Mouse (Mus musculus) heart, adult 2 months (tissue): Measurements from ENCODE around the gene Prox1. TPM values are rescaled to one million over a fixed set of nuclear protein-coding genes. Genes with fewer than 3 reads are reported as not detected.
A peak's percentile ranks its signal among the peaks of the same experiment; 100 is the strongest.

Source experiments
- DNase-seq, 2 experiments: peaks; one replicate each; pipeline ENCODE4 v3.0.0; 2021
- H3K27ac ChIP-seq: fragments of 200-600 bp; 2 replicates; pipeline ENCODE4 v1.8.1; 2022
- H3K27me3 ChIP-seq: fragments of 200-500 bp; 2 replicates; pipeline ENCODE4 v1.6.1; 2012; ENCODE audit warnings: mild to moderate bottlenecking, low read length, inconsistent platforms, mixed read lengths; ENCODE audit not compliant: control insufficient read depth, insufficient read depth
- H3K36me3 ChIP-seq: fragments of 200-500 bp; 2 replicates; pipeline ENCODE4 v1.6.1; 2012; ENCODE audit warnings: low read length, inconsistent platforms; ENCODE audit not compliant: control insufficient read depth, insufficient read depth
- H3K4me1 ChIP-seq: fragments of 200-500 bp; 2 replicates; pipeline ENCODE4 v1.6.1; 2011; ENCODE audit warnings: low read length; ENCODE audit not compliant: control insufficient read depth, insufficient read depth
- H3K4me3 ChIP-seq: fragments of 200-600 bp; 2 replicates; pipeline ENCODE4 v1.8.1; 2022
- H3K79me2 ChIP-seq: fragments of 200-500 bp; replicated peaks from 2 replicates; pipeline ENCODE4 v1.6.1; 2012; ENCODE audit warnings: mild to moderate bottlenecking, inconsistent platforms, low read length, moderate library complexity, mixed read lengths; ENCODE audit not compliant: control insufficient read depth, insufficient read depth
- H3K9ac ChIP-seq: fragments of 200-500 bp; 2 replicates; pipeline ENCODE4 v1.6.1; 2012; ENCODE audit warnings: low read depth, mild to moderate bottlenecking, control low read depth, inconsistent platforms, low read length, mixed read lengths
- CTCF ChIP-seq: fragments of 200-600 bp; IDR thresholded peaks from 2 replicates; pipeline ENCODE4 v1.8.1; 2022; ENCODE audit warnings: antibody characterized with exemption, mild to moderate bottlenecking, moderate library complexity
- EP300 ChIP-seq: fragments of 200-500 bp; IDR thresholded peaks from 2 replicates; pipeline ENCODE4 v1.6.1; 2011; ENCODE audit warnings: low read depth, low read length, control low read depth; ENCODE audit not compliant: insufficient read depth
- POLR2A ChIP-seq: fragments of 200-500 bp; IDR thresholded peaks from 2 replicates; pipeline ENCODE4 v1.6.1; 2011; ENCODE audit warnings: mild to moderate bottlenecking, low read depth, low read length, control low read depth; ENCODE audit not compliant: insufficient read depth
- WGBS: fragments of 180-500 bp; shearing (Covaris S2); methylation state at CpG from one replicate; pipeline ENCODE4 v1.1.7; 2018; 5-methylcytosine and 5-hydroxymethylcytosine counted together
- intact Hi-C: fragments of 180-260 bp; cut with DNase I; formaldehyde crosslinking; loops from one replicate; pipeline ENCODE4 v1.15.1; 2025
- polyA plus RNA-seq: library from polyadenylated mRNA; depleted of rRNA; stranded (reverse); fragments of >200 nt; gene quantifications from 2 replicates; pipeline ENCODE4 v1.2.3, GENCODE M21; 2012
- total RNA-seq, 2 experiments: library from RNA; stranded (reverse); gene quantifications; 2 replicates each; pipeline ENCODE4 v1.2.3; 2021

The Prox1 gene
- total and polyA plus RNA-seq, 3 experiments = 12.1 to 57.3 (median 46.2) TPM

DNA sequence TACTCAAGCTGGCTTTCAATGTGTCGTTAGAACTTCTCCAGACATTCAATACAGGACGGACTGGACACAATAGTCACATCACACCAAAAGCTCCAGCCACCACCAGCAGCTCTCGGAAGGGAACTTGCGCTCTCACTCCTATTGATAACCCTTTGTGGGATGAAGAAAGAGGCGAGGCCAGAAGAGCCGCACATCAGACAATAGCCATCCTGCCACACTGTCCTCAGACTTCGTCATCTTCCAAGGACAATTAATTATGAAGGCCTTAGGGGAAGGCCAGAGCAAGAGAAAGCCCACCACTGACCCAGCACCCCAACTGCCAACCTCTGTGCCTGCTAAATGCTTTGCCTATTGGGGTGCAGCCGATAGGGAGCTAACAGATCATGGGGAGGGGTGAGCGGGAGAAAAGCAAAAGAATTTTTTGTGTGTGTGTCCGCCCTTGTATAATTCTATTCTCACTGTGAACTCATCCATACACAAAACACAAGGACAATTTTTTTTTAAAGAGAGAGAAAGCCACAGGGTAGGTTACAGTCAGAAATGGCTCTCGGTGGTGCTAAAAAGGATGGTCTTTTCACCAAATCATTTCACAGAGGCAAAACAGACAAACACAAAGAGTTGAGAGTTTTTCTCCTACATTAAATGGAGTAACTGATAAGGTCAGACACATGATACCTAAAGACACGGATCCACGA is 30.7 kb downstream of the Prox1 start:
- intact Hi-C loops = no loop called here
- Histone ChIP-seq H3K27ac (no peak overlapping the region), H3K4me3 (no peak overlapping the region), H3K27me3 (no peaks in the 10 kb centered on the region), H3K9ac (no peak overlapping the region), H3K79me2 (no peaks in the 10 kb centered on the region), H3K4me1 (peaks cover 1% of the 10 kb centered on the region; the same call in 1 of the 2 replicates), H3K36me3 (peaks cover 7% of the 10 kb centered on the region)
- TF ChIP-seq POLR2A (no peak), EP300 (no peak), CTCF (no peak)
- 89% methylated on average over 13 of the region's 13 CpGs for WGBS
- no peak for DNase-seq

DNA sequence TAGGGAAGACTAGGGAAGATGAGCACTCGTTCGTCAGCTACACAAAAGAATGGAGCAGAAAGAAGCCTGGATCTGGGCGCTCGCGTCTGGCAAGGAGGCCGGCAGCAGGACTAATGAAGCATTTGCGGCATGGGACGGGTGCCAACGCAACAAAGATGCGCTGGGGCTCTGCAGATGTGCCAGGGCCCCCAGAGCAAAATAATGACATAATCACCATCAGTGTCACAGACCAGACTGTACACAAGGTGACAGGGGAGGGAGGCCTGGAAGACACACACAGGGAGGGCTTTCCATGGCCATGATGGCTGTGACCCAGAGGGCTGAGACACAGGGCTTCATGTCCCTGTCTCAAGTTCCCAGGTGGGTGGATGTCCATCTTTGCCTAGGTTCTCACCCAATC is 32.6 kb downstream of the Prox1 start:
- no peak overlapping the region for H3K4me3 ChIP-seq
- no peaks in the 10 kb centered on the region for H3K4me1 ChIP-seq
- DNase-seq = no peak
- no peaks in the 10 kb centered on the region for H3K79me2 ChIP-seq
- no peak overlapping the region for H3K27ac ChIP-seq
- peaks cover 4% of the 10 kb centered on the region for H3K36me3 ChIP-seq
- H3K27me3 ChIP-seq = no peaks in the 10 kb centered on the region
- TF ChIP-seq POLR2A (no peak), CTCF (no peak), EP300 (no peak)
- H3K9ac ChIP-seq = no peak overlapping the region
- 79% methylated on average over 10 of the region's 10 CpGs for WGBS
- intact Hi-C loops = no loop called here

DNA sequence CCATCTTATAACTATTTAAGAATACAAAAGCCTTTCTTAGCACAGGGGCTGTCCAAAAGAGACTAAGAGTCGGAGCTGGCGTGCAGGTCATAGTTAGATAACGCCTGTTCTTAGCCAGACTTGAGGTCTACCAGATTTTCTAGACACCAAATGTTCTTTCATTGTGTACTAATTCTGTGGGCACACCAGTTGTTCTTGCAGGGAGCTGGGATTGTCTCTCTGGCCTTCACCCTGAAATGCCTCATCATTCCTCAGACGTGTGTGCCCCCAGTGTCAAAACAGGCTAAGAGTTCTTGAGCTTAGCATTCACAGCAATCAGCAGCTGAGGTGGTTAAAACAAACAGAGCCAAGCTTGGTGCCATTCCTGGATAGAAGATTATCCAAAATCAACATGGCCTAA is 37.6 kb downstream of the Prox1 start:
- Histone ChIP-seq H3K9ac (no peak overlapping the region), H3K4me1 (peaks cover 2% of the 10 kb centered on the region; the same call in 1 of the 2 replicates), H3K36me3 (peaks cover 4% of the 10 kb centered on the region), H3K27me3 (no peaks in the 10 kb centered on the region), H3K27ac (no peak overlapping the region), H3K4me3 (no peak overlapping the region), H3K79me2 (no peaks in the 10 kb centered on the region)
- intact Hi-C loops = no loop called here
- DNase-seq = no peak
- TF ChIP-seq EP300 (no peak), CTCF (no peak), POLR2A (no peak)
- WGBS = 83% methylated on average over 4 of the region's 4 CpGs

DNA sequence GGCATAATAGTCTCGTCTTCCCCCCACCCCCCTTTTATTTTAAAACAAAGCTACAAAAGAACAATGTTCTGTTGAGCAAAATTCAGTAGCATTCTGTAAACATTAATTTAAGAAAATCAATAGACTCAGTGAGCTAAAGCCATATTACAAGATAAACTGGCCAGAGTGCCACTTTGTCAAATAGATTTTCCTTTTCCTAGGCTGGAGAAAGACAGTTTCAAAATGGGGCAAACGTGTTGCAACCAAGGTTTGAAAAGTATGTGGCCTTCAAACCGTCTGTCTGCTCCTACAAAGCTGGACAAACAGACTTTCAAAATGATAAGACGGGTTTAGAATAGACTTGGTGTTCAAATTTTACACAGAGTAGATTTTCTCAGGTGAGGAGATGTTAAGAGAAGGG is 39.6 kb downstream of the Prox1 start:
- H3K27ac ChIP-seq = no peak overlapping the region
- no peak for DNase-seq
- H3K36me3 ChIP-seq = peaks cover 2% of the 10 kb centered on the region; the same call in 1 of the 2 replicates
- intact Hi-C loops = no loop called here
- H3K27me3 ChIP-seq = no peaks in the 10 kb centered on the region
- H3K9ac ChIP-seq = no peak overlapping the region
- no peaks in the 10 kb centered on the region for H3K79me2 ChIP-seq
- no peak overlapping the region for H3K4me3 ChIP-seq
- no peak for TF ChIP-seq EP300
- no peak for TF ChIP-seq POLR2A
- no peak for TF ChIP-seq CTCF
- peaks cover 3% of the 10 kb centered on the region; the same call in 1 of the 2 replicates for H3K4me1 ChIP-seq
- 70% methylated on average over 4 of the region's 4 CpGs for WGBS

DNA sequence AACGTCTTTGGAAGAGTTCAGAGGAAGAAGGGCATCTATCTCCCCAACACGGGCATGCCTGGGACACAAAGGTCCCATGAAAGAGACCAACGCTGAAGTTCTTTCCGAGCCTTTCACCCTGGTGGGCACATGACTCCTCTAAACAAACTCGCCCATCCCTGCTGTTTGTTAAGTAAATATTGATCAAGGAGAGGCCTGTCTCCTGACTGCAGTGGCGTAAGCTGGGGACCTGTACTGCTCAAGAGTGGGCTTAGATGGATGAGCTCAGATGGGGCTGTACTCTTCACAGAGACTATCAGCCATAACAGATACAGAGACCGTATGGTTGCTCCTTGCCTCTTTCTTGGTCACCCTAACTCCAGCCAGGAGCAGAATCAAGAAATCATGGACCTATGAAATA is 41.0 kb downstream of the Prox1 start:
- Histone ChIP-seq H3K36me3 (peaks cover 2% of the 10 kb centered on the region; the same call in 1 of the 2 replicates), H3K4me3 (no peak overlapping the region), H3K27ac (peak overlapping the region; percentile 86), H3K79me2 (no peaks in the 10 kb centered on the region), H3K4me1 (peaks cover 5% of the 10 kb centered on the region; the same call in 1 of the 2 replicates), H3K27me3 (no peaks in the 10 kb centered on the region), H3K9ac (no peak overlapping the region)
- intact Hi-C loops = loop anchor here (5.0 kb wide), 1 partner anchor 38 kb away; no protein-coding TSS in a partner anchor
- WGBS = 66% methylated on average over 7 of the region's 7 CpGs
- TF ChIP-seq POLR2A (no peak), CTCF (no peak), EP300 (no peak)
- no peak for DNase-seq

DNA sequence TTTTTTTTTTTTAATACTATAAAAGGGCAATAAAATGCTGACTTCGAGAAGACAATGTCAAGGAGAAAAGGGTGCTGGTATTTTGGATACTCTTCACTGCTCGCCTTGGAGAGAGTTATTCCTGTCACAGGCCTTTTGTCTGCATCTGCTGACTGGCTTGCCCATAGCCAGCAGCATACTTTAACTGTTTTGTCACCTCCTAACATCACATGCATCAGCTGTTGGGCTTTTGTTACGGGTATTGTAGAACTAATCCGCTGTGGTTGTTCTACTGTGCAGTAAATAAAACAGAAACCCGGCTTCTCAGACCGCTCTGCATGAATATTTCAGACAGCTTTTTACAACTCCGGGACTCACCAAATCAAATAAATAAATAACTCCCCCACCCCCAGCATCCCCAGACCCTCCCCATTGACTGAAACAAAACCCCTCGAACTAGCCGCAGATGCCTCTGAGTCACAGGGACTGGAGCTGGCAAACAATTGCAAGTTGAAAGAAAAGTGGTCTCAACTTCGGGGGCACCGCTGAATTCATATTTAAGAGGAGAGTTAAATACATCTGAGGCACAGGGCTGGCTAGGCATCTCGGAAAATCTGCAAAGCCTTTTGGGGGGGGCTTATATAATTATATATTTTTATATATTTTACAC is 41.7 kb downstream of the Prox1 start:
- peak overlapping the region; percentile 86 for H3K27ac ChIP-seq
- no peaks in the 10 kb centered on the region for H3K79me2 ChIP-seq
- no peaks in the 10 kb centered on the region for H3K27me3 ChIP-seq
- no peak overlapping the region for H3K4me3 ChIP-seq
- WGBS = 57% methylated on average over 12 of the region's 12 CpGs
- H3K36me3 ChIP-seq = peaks cover 2% of the 10 kb centered on the region; the same call in 1 of the 2 replicates
- TF ChIP-seq EP300 = peak; percentile 75; the same call in 1 of the 2 replicates
- no peak for TF ChIP-seq POLR2A
- peak in 1 of 2 experiments; percentile 49 for DNase-seq
- H3K4me1 ChIP-seq = peaks cover 5% of the 10 kb centered on the region; the same call in 1 of the 2 replicates
- H3K9ac ChIP-seq = no peak overlapping the region
- intact Hi-C loops = loop anchor here (5.0 kb wide), 1 partner anchor 39 kb away; no protein-coding TSS in a partner anchor
